Mouse (Mus musculus) erythroblast, embryonic 14.5 days (primary cell): ENCODE results near the gene Slc1a7. TPM values are rescaled to one million over a fixed set of nuclear protein-coding genes. Genes with fewer than 3 reads are reported as not detected.

Source experiments
- H3K27me3 ChIP-seq: 2 replicates; pipeline ENCODE4 v1.6.1; 2012; ENCODE audit warnings: inconsistent platforms; ENCODE audit not compliant: control insufficient read depth
- H3K36me3 ChIP-seq: 2 replicates; pipeline ENCODE4 v1.6.1; 2012; ENCODE audit warnings: mild to moderate bottlenecking, inconsistent platforms; ENCODE audit not compliant: control insufficient read depth
- H3K4me1 ChIP-seq: 2 replicates; pipeline ENCODE4 v1.6.1; 2012; ENCODE audit warnings: inconsistent platforms; ENCODE audit not compliant: control insufficient read depth
- H3K4me3 ChIP-seq: replicated peaks from 2 replicates; pipeline ENCODE3; 2012; ENCODE audit warnings: moderate library complexity, mild to moderate bottlenecking, inconsistent platforms
- H3K9me3 ChIP-seq: 2 replicates; pipeline ENCODE4 v1.6.1; 2012; ENCODE audit warnings: low read length, inconsistent platforms, mixed read lengths; ENCODE audit not compliant: control insufficient read depth
- GATA1 ChIP-seq: IDR thresholded peaks from 2 replicates; pipeline ENCODE4 v1.6.1; 2012; ENCODE audit warnings: low read length, inconsistent platforms, mixed read lengths
- TAL1 ChIP-seq: IDR thresholded peaks from 3 replicates; pipeline ENCODE4 v1.6.1; 2012; ENCODE audit warnings: low read length, inconsistent platforms, mixed read lengths
- polyA plus RNA-seq: library from polyadenylated mRNA; stranded (reverse); fragments of >175 nt; gene quantifications from 2 replicates; pipeline ENCODE4 v1.2.3, GENCODE M21; 2012

Slc1a7 gene
- polyA plus RNA-seq, 1 experiment: not detected

DNA sequence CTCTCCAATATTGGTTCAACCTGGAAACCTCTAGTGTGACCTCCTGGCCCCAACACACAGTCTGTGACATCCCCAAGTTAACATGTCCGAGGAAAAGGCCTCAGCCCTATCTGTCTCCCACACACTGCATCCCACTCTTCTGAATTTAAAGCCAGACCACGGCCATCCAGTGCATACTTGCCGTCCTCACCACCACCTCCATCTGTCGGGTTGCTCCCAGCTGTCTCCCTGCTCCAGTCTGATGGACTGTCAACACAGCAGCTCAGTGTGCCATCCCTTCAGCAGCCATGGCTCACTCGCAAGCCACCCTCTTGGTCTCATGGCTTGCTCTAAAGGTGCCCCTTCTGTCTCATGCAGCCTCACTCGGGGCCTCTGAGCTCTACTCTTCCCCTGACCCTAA lies 27.6 kb downstream of the Slc1a7 start:
- no peaks in the 10 kb centered on the region for H3K9me3 ChIP-seq
- no peaks in the 10 kb centered on the region for H3K36me3 ChIP-seq
- no peak for TF ChIP-seq GATA1
- no peak for TF ChIP-seq TAL1
- H3K27me3 ChIP-seq: peaks cover 9% of the 10 kb centered on the region
- H3K4me3 ChIP-seq: no peak overlapping the region
- H3K4me1 ChIP-seq: no peaks in the 10 kb centered on the region

DNA sequence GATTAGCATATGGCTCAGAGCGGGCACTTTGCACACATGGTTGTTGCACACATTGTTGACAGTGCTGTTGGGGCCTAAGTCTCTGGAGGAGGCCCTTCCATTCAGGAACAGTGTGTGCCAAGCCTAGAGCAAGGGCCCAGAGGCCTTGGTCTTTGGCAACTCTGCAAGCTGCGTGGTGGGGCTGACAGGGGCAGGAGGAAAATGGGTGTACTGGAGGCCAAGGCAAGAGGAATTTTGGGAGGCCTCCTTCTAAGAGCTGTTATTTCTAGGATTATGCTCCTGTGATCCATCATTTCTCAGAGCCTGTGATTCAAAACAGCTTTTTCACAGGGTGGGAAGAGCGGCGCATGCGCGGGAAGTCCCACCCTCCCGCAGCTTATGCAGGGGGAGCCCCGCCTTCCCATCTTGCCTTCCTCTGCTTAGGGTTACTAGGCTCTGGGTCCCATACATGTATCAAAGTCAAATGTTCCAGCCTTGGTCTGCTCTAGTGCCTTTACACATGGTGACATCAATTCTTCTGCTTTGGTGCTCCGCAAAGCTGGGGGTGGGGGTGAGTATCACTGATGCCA lies 28.4 kb downstream of the Slc1a7 start:
- no peaks in the 10 kb centered on the region for H3K36me3 ChIP-seq
- H3K4me1 ChIP-seq: no peaks in the 10 kb centered on the region
- no peaks in the 10 kb centered on the region for H3K9me3 ChIP-seq
- TF ChIP-seq GATA1 (no peak), TAL1 (no peak)
- H3K4me3 ChIP-seq: no peak overlapping the region
- H3K27me3 ChIP-seq: peaks cover 4% of the 10 kb centered on the region; the same call in 1 of the 2 replicates

GRCm38 (mm10) chr4:107998641-107999332 lies 30.7 kb downstream of the Slc1a7 start:
- H3K4me3 ChIP-seq: no peak overlapping the region
- TF ChIP-seq GATA1 (no peak), TAL1 (no peak)
- no peaks in the 10 kb centered on the region for H3K36me3 ChIP-seq
- H3K4me1 ChIP-seq: no peaks in the 10 kb centered on the region
- no peaks in the 10 kb centered on the region for H3K9me3 ChIP-seq
- no peaks in the 10 kb centered on the region for H3K27me3 ChIP-seq

DNA sequence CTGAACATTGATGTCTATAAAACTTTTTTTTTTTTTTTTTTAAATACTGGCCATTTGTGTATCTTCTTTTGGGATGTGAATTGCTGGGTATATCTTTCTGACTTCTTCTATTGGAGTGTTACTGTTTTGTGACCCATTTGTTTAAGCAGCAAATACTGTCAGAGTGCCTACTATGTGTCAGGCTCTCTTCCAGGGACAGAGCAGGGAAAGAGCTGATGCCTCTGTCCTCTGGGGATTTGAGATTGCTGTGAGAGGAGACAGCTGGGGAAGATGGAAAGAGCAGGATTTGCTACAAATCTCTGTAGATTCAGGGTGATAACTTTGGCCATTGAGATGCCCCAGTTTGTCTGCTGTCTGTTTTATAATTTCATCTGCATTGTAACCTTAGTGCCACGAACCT lies 31.2 kb downstream of the Slc1a7 start:
- no peaks in the 10 kb centered on the region for H3K4me1 ChIP-seq
- TF ChIP-seq TAL1 (no peak), GATA1 (no peak)
- H3K9me3 ChIP-seq: no peaks in the 10 kb centered on the region
- H3K27me3 ChIP-seq: no peaks in the 10 kb centered on the region
- no peaks in the 10 kb centered on the region for H3K36me3 ChIP-seq
- H3K4me3 ChIP-seq: no peak overlapping the region

DNA sequence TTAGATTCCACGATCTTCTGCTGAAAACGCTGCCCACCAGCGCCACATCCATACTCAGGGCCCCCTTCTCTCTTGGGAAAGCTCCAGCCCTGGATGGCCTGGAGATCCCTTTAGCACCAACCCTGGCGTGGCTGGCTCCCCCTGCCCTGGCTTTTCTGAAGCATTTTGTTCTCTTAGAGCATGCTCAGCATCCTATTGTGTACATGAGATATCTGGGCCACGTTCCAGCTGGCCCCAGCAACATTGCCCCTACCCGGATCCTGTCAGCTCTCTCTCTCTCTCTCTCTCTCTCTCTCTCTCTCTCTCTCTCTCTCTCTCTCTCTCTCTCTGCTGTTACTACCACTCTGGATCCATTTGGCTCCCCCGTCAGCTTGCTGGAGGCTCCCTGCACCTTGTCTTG lies 37.2 kb downstream of the Slc1a7 start:
- TF ChIP-seq GATA1: no peak
- no peak for TF ChIP-seq TAL1
- Histone ChIP-seq H3K9me3 (no peaks in the 10 kb centered on the region), H3K4me3 (no peak overlapping the region), H3K4me1 (peaks cover 19% of the 10 kb centered on the region), H3K36me3 (no peaks in the 10 kb centered on the region), H3K27me3 (no peaks in the 10 kb centered on the region)

- TF ChIP-seq GATA1: no peak
- Histone ChIP-seq H3K36me3 (no peaks in the 10 kb centered on the region), H3K4me3 (no peak overlapping the region), H3K4me1 (peaks cover 19% of the 10 kb centered on the region), H3K9me3 (no peaks in the 10 kb centered on the region), H3K27me3 (no peaks in the 10 kb centered on the region)
Measured at GRCm38 (mm10) chr4:108007532-108008103, 39.5 kb downstream of the Slc1a7 start.

DNA sequence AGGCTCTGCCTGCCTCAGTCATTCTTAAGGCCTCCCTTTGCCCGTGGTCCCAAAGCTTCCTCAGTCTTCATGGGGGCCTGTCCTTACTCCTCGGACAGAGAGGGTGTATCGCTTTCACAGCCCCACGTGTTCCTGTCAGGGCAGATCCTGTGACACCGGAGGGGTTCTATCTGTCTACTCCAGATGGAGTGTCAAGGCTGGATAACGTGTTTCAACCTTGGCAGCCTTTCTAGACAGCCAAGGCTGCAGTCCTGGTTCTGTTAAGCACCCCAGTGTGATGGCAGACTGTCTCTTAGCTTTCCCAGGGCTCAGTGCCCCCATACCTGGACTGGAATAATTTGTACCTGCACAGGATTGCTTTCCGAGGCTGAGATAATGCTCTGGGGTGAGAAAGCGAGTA lies 40.4 kb downstream of the Slc1a7 start:
- Histone ChIP-seq H3K9me3 (no peaks in the 10 kb centered on the region), H3K27me3 (no peaks in the 10 kb centered on the region), H3K4me3 (no peak overlapping the region), H3K4me1 (peaks cover 19% of the 10 kb centered on the region), H3K36me3 (no peaks in the 10 kb centered on the region)
- TF ChIP-seq TAL1 (no peak), GATA1 (no peak)

- TF ChIP-seq GATA1 (no peak), TAL1 (no peak)
Measured at GRCm38 (mm10) chr4:108014466-108014865, 46.3 kb downstream of the Slc1a7 start.

DNA sequence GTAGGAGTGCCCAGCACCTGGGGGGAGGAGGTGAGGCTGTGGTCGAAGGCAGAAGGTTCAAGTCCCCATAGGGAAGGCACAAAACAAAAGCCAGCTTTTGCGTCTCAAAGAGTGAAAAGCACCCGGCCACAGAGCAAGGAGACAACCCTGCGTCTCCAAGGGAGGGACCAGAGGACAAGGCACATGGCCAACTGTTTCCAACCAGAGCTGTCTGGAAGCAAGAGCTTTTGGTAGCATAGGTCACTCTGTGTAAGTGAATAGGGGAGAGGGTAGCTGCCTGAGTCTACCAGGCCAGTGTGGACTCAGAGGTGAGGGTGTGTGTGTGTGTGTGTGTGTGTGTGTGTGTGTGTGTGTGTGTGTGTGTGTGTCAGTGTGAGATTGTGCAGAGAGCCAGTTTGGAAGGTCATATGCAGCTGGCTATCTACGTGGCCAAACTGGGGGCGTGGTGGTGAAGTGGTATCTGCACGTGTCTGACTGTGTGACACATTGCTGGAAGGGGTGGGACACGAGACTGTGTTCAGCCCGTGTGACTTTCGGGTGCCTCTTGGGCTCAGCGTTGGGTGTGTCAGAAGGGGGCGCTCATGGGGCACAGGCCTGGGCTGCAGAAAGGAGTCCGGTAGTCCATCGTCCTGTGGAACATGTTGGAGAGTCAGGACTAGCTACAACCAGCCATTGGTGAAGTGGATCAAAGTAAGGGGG lies 47.1 kb downstream of the Slc1a7 start:
- TF ChIP-seq TAL1: no peak
- TF ChIP-seq GATA1: no peak
- no peaks in the 10 kb centered on the region for H3K36me3 ChIP-seq
- H3K4me3 ChIP-seq: no peak overlapping the region
- H3K9me3 ChIP-seq: no peaks in the 10 kb centered on the region
- H3K27me3 ChIP-seq: no peaks in the 10 kb centered on the region
- peaks cover 9% of the 10 kb centered on the region for H3K4me1 ChIP-seq

More at GRCm38 (mm10) chr4:108014466-108014865, 46.3 kb downstream of the Slc1a7 start:
- Histone ChIP-seq H3K9me3 (no peaks in the 10 kb centered on the region), H3K27me3 (no peaks in the 10 kb centered on the region), H3K36me3 (no peaks in the 10 kb centered on the region), H3K4me3 (no peak overlapping the region), H3K4me1 (peaks cover 11% of the 10 kb centered on the region)
